Mouse (Mus musculus) T-helper 17 cell (primary cell): ENCODE measurements around the gene Tceal3.
"Not testable (repeated sequence)": the region's sequence is repeated elsewhere in the genome, so short reads cannot be mapped to it uniquely, and the experiment has no call there.

Experiments
- in situ Hi-C, 2 experiments: fragments of 300-600 bp; cut with MboI, MseI; formaldehyde crosslinking; loops; 1 replicate in 1 of 2; 2 replicates in 1 of 2; pipeline ENCODE4 v1.15.1; 2025; ENCODE audit warnings: high pct_unique_total_duplicates in 2 of 2

Tceal3 gene

GRCm38 (mm10) chrX:136590199-136590896 lies at the start of gene Tceal3:
TSS of gene Tceal3 (plus strand) at chrX:136590842.
- in situ Hi-C loops = loop anchor here in 1 of 2 experiments (10.0 kb wide), 1 partner anchor 1614 kb away; the partner anchor contains the start of gene Tex13a

GRCm38 (mm10) chrX:136543956-136544355 lies 46.7 kb upstream of the Tceal3 start, which contains the start of gene Kir3dl2:
TSS of gene Kir3dl2 (minus strand) at chrX:136544056.
- in situ Hi-C loops = not testable (repeated sequence)

- in situ Hi-C loops = not testable (repeated sequence)
These were observed 21.5 kb upstream of the Tceal3 start for GRCm38 (mm10) chrX:136569094-136569493.

GRCm38 (mm10) chrX:136584617-136585016 lies 6.0 kb upstream of the Tceal3 start:
- in situ Hi-C loops = no loop called here

GRCm38 (mm10) chrX:136590897-136591257 lies 235 bp downstream of the Tceal3 start:
- in situ Hi-C loops = loop anchor here in 1 of 2 experiments (10.0 kb wide), 1 partner anchor 1614 kb away; the partner anchor contains the start of gene Tex13a

- in situ Hi-C loops = loop anchor here in 1 of 2 experiments (10.0 kb wide), 1 partner anchor 1605 kb away; the partner anchor contains the start of gene Tex13a
These were observed 8.8 kb downstream of the Tceal3 start for GRCm38 (mm10) chrX:136599416-136599815.

- in situ Hi-C loops = loop anchor here in 1 of 2 experiments (10.0 kb wide), 1 partner anchor 408 kb away; no protein-coding TSS in a partner anchor
These were observed 16.3 kb downstream of the Tceal3 start for GRCm38 (mm10) chrX:136606951-136607350.

GRCm38 (mm10) chrX:136607395-136607794 lies 16.8 kb downstream of the Tceal3 start:
- in situ Hi-C loops = loop anchor here in 1 of 2 experiments (10.0 kb wide), 1 partner anchor 407 kb away; no protein-coding TSS in a partner anchor

- in situ Hi-C loops = loop anchor here in 1 of 2 experiments (10.0 kb wide), 1 partner anchor 867 kb away; the partner anchor contains the start of genes Armcx5 and Gprasp1
These were observed 20.7 kb downstream of the Tceal3 start for GRCm38 (mm10) chrX:136611346-136611745.

GRCm38 (mm10) chrX:136615889-136616288 lies 25.2 kb downstream of the Tceal3 start:
- in situ Hi-C loops = loop anchor here in 1 of 2 experiments (10.0 kb wide), 1 partner anchor 871 kb away; the partner anchor contains the start of genes Armcx5 and Gprasp1

GRCm38 (mm10) chrX:136624905-136625569 lies 34.4 kb downstream of the Tceal3 start:
- in situ Hi-C loops = loop anchor here in 1 of 2 experiments (5.0 kb wide), 1 partner anchor 197 kb away; the partner anchor contains the start of gene Plp1

- in situ Hi-C loops = loop anchor here in 1 of 2 experiments (5.0 kb wide), 1 partner anchor 196 kb away; the partner anchor contains the start of gene Plp1
These were observed 35.3 kb downstream of the Tceal3 start for GRCm38 (mm10) chrX:136625959-136626358.

- in situ Hi-C loops = no loop called here
These were observed 44.5 kb downstream of the Tceal3 start for GRCm38 (mm10) chrX:136635116-136635515.

GRCm38 (mm10) chrX:136639754-136640153 lies 49.1 kb downstream of the Tceal3 start:
- in situ Hi-C loops = no loop called here

GRCm38 (mm10) chrX:136645857-136646256 lies 55.2 kb downstream of the Tceal3 start:
- in situ Hi-C loops = not testable (repeated sequence)

GRCm38 (mm10) chrX:136666281-136666706 lies 75.7 kb downstream of the Tceal3 start:
- in situ Hi-C loops = no loop called here

- in situ Hi-C loops = not testable (repeated sequence)
These were observed 76.3 kb downstream of the Tceal3 start for GRCm38 (mm10) chrX:136666762-136667464.

GRCm38 (mm10) chrX:136668794-136669193 lies 78.2 kb downstream of the Tceal3 start:
- in situ Hi-C loops = no loop called here

GRCm38 (mm10) chrX:136680989-136681388 lies 90.3 kb downstream of the Tceal3 start:
- in situ Hi-C loops = loop anchor here in 1 of 2 experiments (10.0 kb wide), 1 partner anchor 1344 kb away; no protein-coding TSS in a partner anchor

GRCm38 (mm10) chrX:136691606-136692293 lies 101.1 kb downstream of the Tceal3 start:
- in situ Hi-C loops = not testable (repeated sequence)

- in situ Hi-C loops = no loop called here
These were observed 101.6 kb downstream of the Tceal3 start for GRCm38 (mm10) chrX:136692294-136692675.
